27 mouse cellular contexts compared by ENCODE assay signal in the genomic region with DNA sequence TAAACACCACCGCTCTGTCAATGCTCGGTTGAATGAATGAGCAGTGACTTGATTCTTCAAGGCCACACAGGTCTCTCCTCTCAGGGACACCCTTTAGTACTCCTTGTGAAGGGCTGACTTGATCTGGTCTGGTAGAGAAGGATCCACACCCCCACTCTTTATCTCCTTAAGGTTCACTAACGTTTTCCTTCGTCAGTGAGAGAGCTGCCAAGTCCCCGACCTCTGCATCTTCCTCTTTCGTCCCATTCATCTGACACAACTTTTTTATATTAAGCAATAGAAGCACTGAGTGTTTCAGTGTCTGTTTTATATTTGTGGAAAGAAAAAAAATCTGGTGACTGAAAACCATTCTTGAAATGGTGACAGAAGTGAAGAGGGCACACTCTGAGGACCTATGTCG. TPM values are rescaled to one million over a fixed set of nuclear protein-coding genes. Genes with fewer than 3 reads are reported as not detected.
A peak's percentile ranks its signal among the peaks of the same experiment; 100 is the strongest.
DNase-seq lines count a peak whose midpoint lies in the region; ATAC-seq lines count a peak whose summit lies in the region.
"Had no signal": no experiment of that assay in that cellular context is flagged by ENCODE, and none has a peak within 500 bp of the region (broad histone marks: within the 10 kb centered on the region; RNA-seq: fewer than 3 reads in every experiment).

No protein-coding gene starts in this region.

- no peaks in the 10 kb centered on the region for H3K4me1 ChIP-seq in midbrain, embryonic 11.5 days (ENCODE audit: control insufficient read depth, insufficient read depth, low read length)
- H3K4me1 ChIP-seq in midbrain, embryonic 13.5 days (replicated peaks) = no peaks in the 10 kb centered on the region
- no peaks in the 10 kb centered on the region for H3K4me1 ChIP-seq in forebrain, embryonic 12.5 days
- H3K4me1 ChIP-seq: forebrain, embryonic 10.5 days; hindbrain, embryonic 12.5 days; hindbrain, embryonic 15.5 days had no signal

- no peaks in the 10 kb centered on the region for H3K27me3 ChIP-seq in midbrain, embryonic 11.5 days (ENCODE audit: control insufficient read depth, insufficient read depth, low read length)
- no peaks in the 10 kb centered on the region for H3K27me3 ChIP-seq in midbrain, embryonic 13.5 days
- no peaks in the 10 kb centered on the region for H3K27me3 ChIP-seq in forebrain, embryonic 12.5 days
- H3K27me3 ChIP-seq: CH12.LX; hindbrain, embryonic 12.5 days; hindbrain, embryonic 15.5 days had no signal

- 89% methylated on average over 7 of the region's 7 CpGs for WGBS in midbrain, embryonic 11.5 days
- WGBS in midbrain, embryonic 13.5 days = 88% methylated on average over 7 of the region's 7 CpGs
- WGBS in forebrain, embryonic 12.5 days = 87% methylated on average over 7 of the region's 7 CpGs

- peak; percentile 89 for DNase-seq in heart, adult 11 months
- no peak for DNase-seq in heart, adult 8-10 months (ENCODE audit: low spot score)
- peak; percentile 69 for DNase-seq in midbrain, embryonic 11.5 days (ENCODE audit: low spot score, missing footprints)
- DNase-seq in lung, postnatal 36 days = no peak
- DNase-seq in kidney, adult 9 months = no peak
- DNase-seq: adrenal gland, adult 2 months; adrenal gland, postnatal 14 days; B cell, adult 2 months; cerebellum, adult 11-12 months; cerebellum, adult 8-10 months; cerebellum, postnatal 10 days; cerebellum, postnatal 36 days; forebrain, postnatal 0 days; gastrocnemius, adult 2 months; gastrocnemius, postnatal 14 days; heart, adult 2 months had no signal

- H3K4me2 ChIP-seq in midbrain, embryonic 11.5 days = no peak overlapping the region
- H3K4me2 ChIP-seq in midbrain, embryonic 13.5 days (replicated peaks) = no peak overlapping the region
- no peak overlapping the region for H3K4me2 ChIP-seq in forebrain, embryonic 12.5 days
- H3K4me2 ChIP-seq: heart, embryonic 11.5 days; hindbrain, embryonic 12.5 days; hindbrain, embryonic 15.5 days had no signal

- H3K9me3 ChIP-seq in midbrain, embryonic 11.5 days (ENCODE audit: control insufficient read depth, low read length) = no peaks in the 10 kb centered on the region
- H3K9me3 ChIP-seq in midbrain, embryonic 13.5 days = no peaks in the 10 kb centered on the region
- no peaks in the 10 kb centered on the region for H3K9me3 ChIP-seq in forebrain, embryonic 12.5 days
- H3K9me3 ChIP-seq: forebrain, embryonic 10.5 days; hindbrain, embryonic 12.5 days; hindbrain, embryonic 15.5 days had no signal

- no peak overlapping the region for H3K27ac ChIP-seq in midbrain, embryonic 11.5 days (ENCODE audit: low read depth, low read length)
- no peak overlapping the region for H3K27ac ChIP-seq in midbrain, embryonic 13.5 days
- no peak overlapping the region for H3K27ac ChIP-seq in forebrain, embryonic 12.5 days
- H3K27ac ChIP-seq: forebrain, embryonic 10.5 days; gastrocnemius, adult 2 months; heart, adult 2 months; hindbrain, embryonic 12.5 days; hindbrain, embryonic 15.5 days had no signal

- no peaks in the 10 kb centered on the region for H3K36me3 ChIP-seq in midbrain, embryonic 11.5 days (ENCODE audit: control insufficient read depth, insufficient read depth, low read length)
- no peaks in the 10 kb centered on the region for H3K36me3 ChIP-seq in midbrain, embryonic 13.5 days
- no peaks in the 10 kb centered on the region for H3K36me3 ChIP-seq in forebrain, embryonic 12.5 days (replicated peaks)
- H3K36me3 ChIP-seq: forebrain, embryonic 10.5 days; G1E; hindbrain, embryonic 12.5 days; hindbrain, embryonic 15.5 days had no signal

- no peak overlapping the region for H3K9ac ChIP-seq in midbrain, embryonic 11.5 days (ENCODE audit: low read length)
- no peak overlapping the region for H3K9ac ChIP-seq in midbrain, embryonic 13.5 days (replicated peaks)
- H3K9ac ChIP-seq in forebrain, embryonic 12.5 days = no peak overlapping the region
- H3K9ac ChIP-seq: forebrain, postnatal 0 days; hindbrain, embryonic 12.5 days; hindbrain, embryonic 15.5 days had no signal

- H3K4me3 ChIP-seq in midbrain, embryonic 11.5 days (ENCODE audit: low read depth, low read length) = no peak overlapping the region
- H3K4me3 ChIP-seq in midbrain, embryonic 13.5 days (replicated peaks) = no peak overlapping the region
- H3K4me3 ChIP-seq in forebrain, embryonic 12.5 days (replicated peaks) = no peak overlapping the region
- H3K4me3 ChIP-seq: forebrain, embryonic 10.5 days; gastrocnemius, adult 2 months; heart, adult 2 months; hindbrain, embryonic 12.5 days; hindbrain, embryonic 15.5 days had no signal

- ATAC-seq in midbrain, embryonic 11.5 days (ENCODE audit: low FRiP score) = no peak
- no peak for ATAC-seq in midbrain, embryonic 13.5 days
- peak; percentile 64 for ATAC-seq in granulocyte monocyte progenitor cell, adult 5-6 weeks (replicated peaks; ENCODE audit: poor library complexity, severe bottlenecking)
- ATAC-seq in forebrain, embryonic 12.5 days (ENCODE audit: low FRiP score) = no peak
- ATAC-seq: forebrain, embryonic 14.5 days; forebrain, postnatal 0 days had no signal

RNA-seq across cellular contexts. Expression of a gene that starts 31.6 kb away (rescaled TPM):
- total RNA-seq in heart, adult 8-10 months (2022) = under 1 TPM; 0.11 to 0.84 (median 0.48) TPM
- polyA plus RNA-seq in midbrain, embryonic 11.5 days (2014; fragmentation: Nextera tagmentation; extraction: Ambion mirVana) = 0.11 and 0.33 TPM in 2 replicates
- 0.08 TPM in 1 of 2 replicates, not detected in the other for polyA plus RNA-seq in midbrain, embryonic 13.5 days (2015; fragmentation: Nextera tagmentation; extraction: Ambion mirVana)
- 0.38 TPM in 1 of 2 replicates, not detected in the other for total RNA-seq in granulocyte monocyte progenitor cell, adult 5-6 weeks (2014; fragmentation: Nextera tagmentation)
- total RNA-seq in granulocyte monocyte progenitor cell, adult 5-6 weeks (2017) = 0.09 TPM in 1 of 2 replicates, not detected in the other
- polyA plus RNA-seq in forebrain, embryonic 12.5 days (2016; fragmentation: Nextera tagmentation; extraction: Ambion mirVana) = 0.28 and 0.47 TPM in 2 replicates
- total RNA-seq: adrenal gland, postnatal 14 days; G1E; hematopoietic stem cell, adult 5-6 weeks had no signal
- polyA plus RNA-seq: G1E had no signal

Comparison
In these comparisons a context has a peak if more than half of its experiments do, and no peak if none do; other contexts are left out.
1. DNase-seq: peak in heart, adult 11 months (single experiment) and midbrain, embryonic 11.5 days (single experiment); none in heart, adult 8-10 months (single experiment), lung, postnatal 36 days (single experiment) and kidney, adult 9 months (single experiment).